Mouse (Mus musculus) erythroblast, embryonic 14.5 days (primary cell): ENCODE data around the gene Rnf186.

Experiments
- GATA1 ChIP-seq: IDR thresholded peaks from 2 replicates; pipeline ENCODE4 v1.6.1; 2012; ENCODE audit warnings: low read length, inconsistent platforms, mixed read lengths
- TAL1 ChIP-seq: IDR thresholded peaks from 3 replicates; pipeline ENCODE4 v1.6.1; 2012; ENCODE audit warnings: low read length, inconsistent platforms, mixed read lengths

- TF ChIP-seq GATA1 (no peak), TAL1 (no peak)
Observed at GRCm38 (mm10) chr4:139007353-139007752, 40.4 kb downstream of the Rnf186 start.
